Mouse (Mus musculus): Measurements from ENCODE around the gene Fam216a. TPM values are rescaled to one million over a fixed set of nuclear protein-coding genes. Genes with fewer than 3 reads are reported as not detected.

The Fam216a gene
- polyA plus RNA-seq (2014; fragmentation: Illumina TruSeq; extraction: RNeasy Lipid Tissue Mini Kit (QIAGEN cat#74804)): 20.3 TPM

DNA sequence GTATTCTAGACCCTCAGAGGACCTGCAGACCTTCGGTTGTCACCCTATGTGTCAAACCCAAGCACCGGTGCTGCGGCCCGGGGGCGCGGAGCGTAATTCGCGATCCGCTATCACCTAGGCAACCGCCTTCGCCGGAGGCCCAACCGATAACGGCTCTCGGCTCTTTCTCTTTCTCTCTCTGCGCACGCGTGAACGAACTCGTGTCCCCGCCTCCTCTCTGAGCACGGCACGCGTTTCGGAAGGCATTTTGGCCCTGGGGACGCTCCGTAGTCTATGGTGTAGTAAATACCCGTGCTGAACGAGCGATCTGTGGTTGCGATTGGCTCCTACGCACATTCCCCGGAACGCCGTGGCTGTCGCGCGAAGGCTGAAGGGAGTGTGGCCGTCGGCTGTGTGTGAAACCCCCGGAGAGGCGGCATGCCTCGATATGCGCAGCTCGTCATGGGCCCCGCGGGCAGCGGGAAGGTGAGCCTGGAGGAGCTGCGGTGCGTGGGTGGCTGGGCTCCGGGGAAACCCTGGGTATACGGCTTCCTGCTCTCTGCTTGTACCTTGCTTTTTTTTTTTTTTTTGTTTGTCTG is at the start of gene Fam216a:
TSS of gene Fam216a (minus strand) at position 173 of the 578 bp plus-strand sequence.

DNA sequence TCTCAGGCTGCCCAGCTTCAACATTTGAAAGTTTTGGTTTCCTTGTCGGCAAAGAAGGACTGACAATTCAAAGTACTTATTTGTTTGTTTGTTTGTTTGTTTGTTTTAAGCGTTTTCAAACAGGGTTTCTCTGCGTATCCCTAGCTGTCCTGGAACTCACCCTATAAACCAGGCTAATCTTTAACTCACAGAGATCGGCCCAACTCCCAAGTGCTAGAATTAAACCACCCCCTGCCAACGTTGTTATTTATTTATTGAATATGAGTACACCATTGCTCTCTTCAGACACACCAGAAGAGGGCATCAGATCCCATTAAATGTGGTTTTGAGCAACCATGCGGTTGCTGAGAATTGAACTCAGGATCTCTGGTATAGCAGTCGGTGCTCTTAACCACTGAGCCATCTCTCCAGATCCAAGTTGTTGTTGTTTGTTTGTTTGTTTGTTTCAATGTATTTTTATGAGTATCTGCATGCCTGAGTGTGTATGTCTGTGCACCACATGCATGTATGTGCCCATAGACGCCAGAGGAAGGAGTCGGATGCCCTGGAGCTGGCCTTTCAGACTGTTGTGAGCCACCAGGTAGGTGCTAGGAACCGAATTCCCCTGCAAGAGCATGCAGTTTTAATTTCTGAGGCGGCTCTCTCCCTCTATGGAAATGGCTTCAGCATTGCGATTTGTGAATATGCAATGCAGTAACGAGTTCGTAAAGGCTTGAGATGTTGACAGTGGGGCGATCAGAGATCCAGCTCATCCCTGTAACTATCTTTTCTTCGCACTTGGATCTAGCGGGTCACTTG is 49.3 kb upstream of the Fam216a start, which contains the start of gene Anapc7:
TSS of gene Anapc7 (plus strand) at position 423 of the 798 bp plus-strand sequence.

DNA sequence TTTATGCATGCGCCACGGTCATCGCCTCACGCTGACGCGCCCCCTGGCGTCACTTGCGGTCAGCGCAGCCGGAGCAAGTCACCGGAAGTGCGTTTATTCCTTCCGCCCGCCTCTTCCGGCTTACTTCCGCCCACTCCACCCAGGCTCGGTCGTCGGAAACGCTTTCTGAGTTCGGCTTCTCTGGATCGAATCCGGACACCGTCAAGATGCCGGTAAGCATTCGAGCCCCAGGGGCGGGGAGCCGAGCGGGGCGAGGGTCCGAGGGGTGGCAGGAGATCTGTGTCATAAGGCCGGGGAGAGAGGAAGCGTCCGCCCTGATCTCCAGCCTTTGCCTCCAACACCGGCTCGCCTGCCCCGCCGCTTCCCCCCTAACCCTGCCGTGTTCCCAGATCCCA is 19.6 kb upstream of the Fam216a start, which contains the start of gene Arpc3:
TSS of gene Arpc3 (plus strand) at position 93 of the 395 bp plus-strand sequence.

DNA sequence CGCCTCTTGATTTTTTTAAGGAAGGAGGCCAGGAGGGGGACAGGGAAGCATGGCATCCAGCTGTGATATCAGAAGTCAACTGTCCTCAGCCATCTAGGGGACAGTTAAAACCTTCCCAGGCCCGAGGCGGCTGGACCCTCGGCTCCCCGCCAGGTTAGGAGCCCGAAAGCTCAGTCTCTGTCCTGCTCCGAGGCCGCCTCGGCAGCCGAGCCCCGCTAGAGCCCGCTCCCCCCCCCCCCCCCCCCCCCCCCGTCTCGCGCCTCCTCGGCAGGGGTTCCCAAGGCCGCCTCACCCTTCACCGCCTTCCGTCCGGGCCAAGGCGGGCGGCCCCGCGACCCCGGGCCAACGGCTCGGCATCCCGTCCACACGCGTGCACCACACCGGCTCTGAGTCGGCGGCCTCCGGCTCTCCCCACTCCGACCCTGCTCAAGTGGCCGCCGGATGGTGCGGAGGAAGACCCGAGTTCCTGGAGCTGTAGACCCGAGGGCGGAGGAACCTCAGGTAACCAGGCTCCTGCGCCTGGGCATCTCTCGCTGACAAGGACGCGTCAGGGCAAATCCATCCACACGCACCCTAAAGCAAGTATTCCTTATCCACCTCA is 473 bp downstream of the Fam216a start, which contains the start of gene Gpn3:
TSS of gene Gpn3 (plus strand) at position 286 of the 601 bp plus-strand sequence.

GRCm38 (mm10) chr5:122353807-122354491 is 18.2 kb downstream of the Fam216a start, which contains the start of the genes Rad9b and Vps29:
TSS of gene Rad9b (minus strand) at chr5:122354233.
TSS of gene Vps29 (plus strand) at chr5:122354369.

Other genes starting within 250 kb of the Fam216a start
- not detected for gene Ccdc63, start 231.5 kb downstream of the Fam216a start, polyA plus RNA-seq (2014; fragmentation: Illumina TruSeq; extraction: RNeasy Lipid Tissue Mini Kit (QIAGEN cat#74804))
- gene Ppp1cc, start 214.1 kb downstream of the Fam216a start, polyA plus RNA-seq (2014; fragmentation: Illumina TruSeq; extraction: RNeasy Lipid Tissue Mini Kit (QIAGEN cat#74804)): 470 TPM
- gene Hvcn1, start 165.6 kb downstream of the Fam216a start, polyA plus RNA-seq (2014; fragmentation: Illumina TruSeq; extraction: RNeasy Lipid Tissue Mini Kit (QIAGEN cat#74804)): 1.1 TPM
- gene Tctn1, start 107.9 kb downstream of the Fam216a start, polyA plus RNA-seq (2014; fragmentation: Illumina TruSeq; extraction: RNeasy Lipid Tissue Mini Kit (QIAGEN cat#74804)): 2.5 TPM
- 35.9 TPM for gene Pptc7, start 88.0 kb downstream of the Fam216a start, polyA plus RNA-seq (2014; fragmentation: Illumina TruSeq; extraction: RNeasy Lipid Tissue Mini Kit (QIAGEN cat#74804))
- gene Rad9b, start 18.1 kb downstream of the Fam216a start, polyA plus RNA-seq (2014; fragmentation: Illumina TruSeq; extraction: RNeasy Lipid Tissue Mini Kit (QIAGEN cat#74804)): 2.8 TPM
- 140 TPM for gene Vps29, start 18.0 kb downstream of the Fam216a start, polyA plus RNA-seq (2014; fragmentation: Illumina TruSeq; extraction: RNeasy Lipid Tissue Mini Kit (QIAGEN cat#74804))
- 20.9 TPM for gene Gpn3, start 488 bp downstream of the Fam216a start, polyA plus RNA-seq (2014; fragmentation: Illumina TruSeq; extraction: RNeasy Lipid Tissue Mini Kit (QIAGEN cat#74804))
- gene Arpc3, start 19.5 kb upstream of the Fam216a start, polyA plus RNA-seq (2014; fragmentation: Illumina TruSeq; extraction: RNeasy Lipid Tissue Mini Kit (QIAGEN cat#74804)): 140 TPM
- gene Anapc7, start 49.3 kb upstream of the Fam216a start, polyA plus RNA-seq (2014; fragmentation: Illumina TruSeq; extraction: RNeasy Lipid Tissue Mini Kit (QIAGEN cat#74804)): 14.4 TPM
- 300 TPM for gene Atp2a2, start 129.9 kb upstream of the Fam216a start, polyA plus RNA-seq (2014; fragmentation: Illumina TruSeq; extraction: RNeasy Lipid Tissue Mini Kit (QIAGEN cat#74804))
- 72.1 TPM for gene Ift81, start 242.2 kb upstream of the Fam216a start, polyA plus RNA-seq (2014; fragmentation: Illumina TruSeq; extraction: RNeasy Lipid Tissue Mini Kit (QIAGEN cat#74804))